Mouse (Mus musculus): Measurements from ENCODE around the gene Rilpl1.

- TF ChIP-seq CTCF (IDR thresholded peaks at IDR 0.05; ENCODE audit: low read depth, low read length): 0 out of 2 replicates have a peak, but pooled peaks have one; percentile 1
- TF ChIP-seq GATA1 (IDR thresholded peaks at IDR 0.05; ENCODE audit: borderline replicate concordance, low read length): no peak
Observed at GRCm38 (mm10) chr5:124538813-124539792, 7.9 kb upstream of the Rilpl1 start.
